Mouse (Mus musculus) T-helper 2 cell (primary cell): Measurements from ENCODE around the gene Osbpl9.

Source experiments
- in situ Hi-C: fragments of 300-600 bp; cut with MboI, MseI; formaldehyde crosslinking; loops from one replicate; pipeline ENCODE4 v1.15.1; 2025; ENCODE audit warnings: high pct_unique_total_duplicates

The Osbpl9 gene

DNA sequence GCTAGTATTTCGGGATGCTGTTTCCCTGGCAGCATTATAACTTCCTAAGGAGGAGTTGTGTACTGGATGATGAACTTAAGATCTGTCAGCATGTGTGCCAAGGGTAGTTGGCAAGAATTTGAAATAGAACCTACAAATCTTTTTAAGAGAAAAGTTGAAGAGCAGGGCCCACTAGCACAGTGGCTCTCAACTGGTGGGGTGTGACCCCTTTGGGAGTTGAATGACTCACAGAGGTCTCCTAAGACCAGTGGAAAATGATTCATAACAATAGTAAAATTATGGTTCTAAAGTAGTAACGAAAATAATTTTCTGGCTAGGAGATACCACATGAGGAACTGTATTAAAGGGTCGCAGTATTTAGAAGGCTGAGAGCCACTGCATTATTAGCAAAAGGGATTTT lies 67.1 kb downstream of the Osbpl9 start:
- in situ Hi-C loops = no loop called here

DNA sequence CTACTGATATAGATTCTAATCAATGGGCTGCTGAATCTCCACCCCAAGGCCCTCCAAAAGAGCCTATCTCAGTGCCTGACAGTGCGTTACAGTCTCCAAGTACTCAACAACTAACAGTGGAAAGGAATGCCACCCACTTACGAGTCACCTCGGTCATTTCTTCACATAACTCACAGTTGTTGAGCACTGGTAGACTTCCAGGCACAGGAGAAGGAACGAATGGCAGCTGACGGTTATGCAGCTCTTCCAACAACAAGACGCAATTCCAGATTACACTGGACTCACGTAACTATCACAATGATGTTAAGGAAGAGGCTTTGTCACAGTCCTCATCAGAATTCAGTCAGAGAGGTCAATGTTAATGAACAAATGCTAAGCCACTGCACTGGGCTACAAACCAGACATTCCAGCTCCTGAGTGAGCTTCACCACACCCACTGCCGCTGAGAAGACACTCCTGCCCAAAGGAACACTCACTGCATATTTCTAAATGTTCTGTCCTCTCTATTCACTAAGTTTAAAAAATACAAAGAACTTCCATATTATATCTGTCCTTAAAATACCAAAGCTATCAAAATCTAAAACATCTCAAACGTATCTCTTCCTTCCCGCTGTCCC lies 70.7 kb downstream of the Osbpl9 start:
- in situ Hi-C loops = no loop called here

DNA sequence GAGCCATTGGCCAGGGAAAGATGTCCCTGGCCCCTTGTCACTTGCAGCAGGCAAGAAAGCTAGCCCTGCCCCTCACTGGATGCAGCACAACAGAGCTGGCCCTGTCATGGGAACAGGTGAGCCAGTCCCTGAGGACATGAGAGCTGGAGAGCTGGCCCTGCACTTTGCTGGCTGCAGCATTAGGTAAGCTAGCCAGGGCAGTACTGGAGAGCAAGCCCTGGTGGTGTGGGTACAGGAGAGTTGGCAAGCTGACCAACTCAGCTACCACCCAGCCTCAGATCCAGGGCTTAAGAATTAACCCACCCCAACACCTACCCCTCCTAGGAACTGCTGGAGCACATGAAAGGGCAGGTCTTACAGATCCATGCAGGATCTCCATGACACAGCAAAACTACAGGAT lies 73.1 kb downstream of the Osbpl9 start:
- in situ Hi-C loops = no loop called here

DNA sequence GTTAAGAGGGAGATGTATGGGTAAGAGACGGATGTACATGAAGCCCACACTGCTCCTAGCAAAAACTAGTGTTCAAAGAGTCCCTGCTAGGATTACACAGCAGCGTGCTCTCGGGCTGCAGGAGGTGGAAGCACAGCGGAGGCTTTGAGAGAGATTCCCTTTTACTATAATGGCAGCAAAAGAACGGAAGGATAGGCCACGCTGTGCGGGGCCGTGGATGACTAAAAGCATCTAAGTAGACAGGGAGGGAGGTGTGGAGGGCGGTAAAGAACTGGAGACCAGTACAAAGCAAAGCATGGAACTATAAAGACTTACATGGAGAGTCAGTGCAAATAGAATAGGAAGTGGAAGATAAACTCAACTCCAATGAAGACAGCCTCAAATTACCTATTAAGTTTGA lies 74.1 kb downstream of the Osbpl9 start:
- in situ Hi-C loops = no loop called here

DNA sequence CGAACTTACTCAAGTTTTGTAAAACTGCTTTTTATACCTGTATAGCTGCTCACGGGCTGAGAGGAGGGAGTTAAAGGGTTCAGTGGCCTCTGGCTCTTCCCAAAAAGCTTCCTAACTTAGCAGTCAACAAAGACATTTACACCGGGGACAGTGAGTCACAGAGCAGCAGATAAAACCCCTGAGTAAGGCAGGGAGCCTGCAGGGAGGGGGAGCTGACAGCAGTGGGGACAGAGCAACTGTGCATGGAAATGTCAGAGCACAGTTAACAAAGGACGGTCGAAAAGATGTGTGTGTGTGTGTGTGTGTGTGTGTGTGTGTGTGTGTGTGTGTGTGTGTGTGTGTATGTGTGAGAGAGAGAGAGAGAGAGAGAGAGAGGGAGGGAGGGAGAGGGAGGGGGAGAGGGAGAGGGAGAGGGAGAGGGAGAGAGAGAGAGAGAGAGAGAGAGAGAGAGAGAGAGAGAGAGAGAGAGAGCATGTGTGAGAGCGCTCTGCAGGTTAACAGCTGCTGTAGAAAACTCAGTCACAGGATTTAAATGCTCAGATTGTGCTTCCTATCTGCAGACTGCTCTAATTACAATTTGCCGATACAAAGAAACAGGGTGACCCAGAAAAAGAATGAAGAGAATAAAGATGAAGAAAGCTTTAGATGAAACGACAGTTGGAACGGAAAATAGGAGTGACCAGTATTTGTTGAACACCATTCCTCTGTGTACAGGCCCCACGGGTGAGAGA lies 75.1 kb downstream of the Osbpl9 start:
- in situ Hi-C loops = no loop called here

GRCm38 (mm10) chr4:109125746-109126425 lies 76.2 kb downstream of the Osbpl9 start:
- in situ Hi-C loops = no loop called here

DNA sequence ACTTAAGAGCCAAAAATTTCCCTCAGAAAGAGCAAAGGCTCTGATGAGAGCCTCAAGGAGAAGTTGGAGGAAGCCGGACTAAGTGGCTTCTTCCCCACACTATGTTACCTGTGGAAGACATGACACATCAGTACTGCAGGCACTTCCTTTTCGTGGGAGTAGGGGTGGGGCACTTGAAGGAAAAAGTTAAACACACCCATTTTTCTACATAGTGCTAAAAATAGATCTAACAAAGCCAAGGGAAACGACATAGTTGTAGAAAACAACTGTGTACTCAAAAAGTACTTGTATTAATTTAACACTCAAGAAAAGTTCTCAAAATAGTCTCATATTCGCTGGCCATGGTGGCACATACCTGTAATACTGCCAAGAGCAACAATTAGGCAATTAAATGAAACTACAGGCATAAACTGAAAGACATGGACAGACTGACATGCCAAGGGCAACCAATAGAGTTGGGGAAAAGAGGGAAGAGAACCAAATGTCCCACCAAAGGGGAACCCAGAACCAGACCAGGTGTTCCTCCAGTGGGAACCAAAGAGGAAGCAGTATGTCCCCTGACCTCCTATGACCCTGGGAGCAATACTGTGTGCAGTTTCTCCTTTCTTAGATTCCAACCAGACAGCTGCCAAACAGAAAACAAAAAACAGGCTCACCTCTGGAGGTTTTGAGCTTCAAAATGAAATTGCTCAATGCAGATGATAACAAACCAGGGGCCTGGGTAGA lies 79.1 kb downstream of the Osbpl9 start:
- in situ Hi-C loops = no loop called here

GRCm38 (mm10) chr4:109120735-109121134 lies 81.3 kb downstream of the Osbpl9 start:
- in situ Hi-C loops = no loop called here

DNA sequence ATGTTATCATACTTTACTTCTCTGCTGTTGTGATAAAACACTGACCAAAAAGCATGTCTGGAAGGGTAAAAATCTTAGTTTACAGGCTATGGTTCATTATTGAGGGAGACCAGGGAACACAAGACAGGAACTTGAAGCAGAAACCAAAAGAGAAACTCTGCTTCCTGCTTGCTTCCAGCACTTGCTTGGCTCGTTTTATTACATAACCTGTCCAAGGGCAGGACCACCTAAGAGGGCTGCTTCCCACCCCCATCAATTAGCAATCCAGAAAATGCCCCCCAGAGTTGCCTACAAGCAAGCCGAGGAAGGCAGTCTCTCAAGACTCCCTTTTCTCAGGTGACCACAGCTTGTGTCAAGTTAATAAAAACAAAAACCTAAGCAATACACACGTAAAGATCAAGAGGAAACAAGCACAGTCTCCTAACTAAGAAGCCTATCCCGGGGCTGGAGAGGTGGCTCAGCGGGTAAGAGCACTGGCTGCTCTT lies 82.4 kb downstream of the Osbpl9 start:
- in situ Hi-C loops = no loop called here

DNA sequence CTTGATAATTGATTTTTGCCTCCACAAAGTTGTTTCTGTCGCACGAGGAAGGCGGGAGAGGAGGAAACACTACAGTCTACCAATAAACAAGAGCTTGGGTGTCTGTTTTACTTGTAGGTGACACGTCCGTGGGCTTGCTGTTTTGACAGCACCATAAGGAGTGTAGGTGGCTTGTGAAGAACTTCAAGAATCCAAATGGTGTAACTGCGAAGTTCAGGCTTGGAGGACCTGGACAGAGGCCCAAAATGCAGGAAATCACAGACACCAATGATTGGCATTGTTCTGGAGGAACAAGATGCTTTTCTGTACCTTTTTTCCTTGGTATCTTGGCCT lies 83.8 kb downstream of the Osbpl9 start:
- in situ Hi-C loops = no loop called here

- in situ Hi-C loops = no loop called here
Measured at GRCm38 (mm10) chr4:109117596-109118326, 84.3 kb downstream of the Osbpl9 start.

DNA sequence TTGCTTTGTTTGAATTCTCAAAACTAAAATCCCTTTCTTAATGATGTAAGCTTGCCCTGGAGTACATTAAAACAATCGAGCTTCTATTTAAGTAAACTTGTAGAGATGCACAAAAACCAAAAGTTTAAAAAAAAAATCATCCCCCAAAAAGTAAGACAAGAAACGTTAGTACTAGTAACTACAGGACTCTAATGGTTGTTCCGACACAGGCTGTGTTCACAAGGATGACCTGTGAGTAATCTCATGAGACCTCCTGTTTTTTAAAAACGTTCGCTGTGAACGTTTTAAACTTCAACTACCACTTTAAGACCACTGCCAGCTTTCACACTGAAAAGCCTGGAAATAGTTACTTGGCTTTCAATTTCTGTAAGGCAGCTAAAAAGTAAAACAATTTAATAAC lies 85.1 kb downstream of the Osbpl9 start:
- in situ Hi-C loops = no loop called here

DNA sequence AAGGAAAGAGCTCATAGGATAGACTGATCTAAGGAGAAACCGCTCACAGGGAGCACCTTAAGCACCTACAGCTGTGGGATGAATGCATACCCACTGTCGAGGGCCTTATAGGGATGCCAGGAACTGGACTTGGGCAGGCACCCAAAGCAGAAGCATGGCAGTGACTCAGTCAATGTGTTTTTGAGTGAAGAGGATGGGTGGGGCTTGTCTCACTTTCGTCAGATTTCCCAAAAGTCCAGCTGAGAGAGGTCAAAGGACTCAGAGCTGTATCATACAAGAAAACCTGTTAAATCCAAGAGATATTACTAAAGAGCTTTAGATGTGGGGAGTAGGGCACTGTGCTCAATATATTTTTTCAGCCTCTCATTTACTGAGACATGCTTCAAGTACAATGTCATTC lies 85.6 kb downstream of the Osbpl9 start:
- in situ Hi-C loops = no loop called here

- in situ Hi-C loops = no loop called here
Measured at GRCm38 (mm10) chr4:109115742-109116141, 86.3 kb downstream of the Osbpl9 start.

GRCm38 (mm10) chr4:109114308-109114707 lies 87.8 kb downstream of the Osbpl9 start:
- in situ Hi-C loops = no loop called here

- in situ Hi-C loops = no loop called here
Measured at GRCm38 (mm10) chr4:109112915-109113505, 89.1 kb downstream of the Osbpl9 start.

- in situ Hi-C loops = no loop called here
Measured at GRCm38 (mm10) chr4:109110978-109111377, 91.1 kb downstream of the Osbpl9 start.

- in situ Hi-C loops = no loop called here
Measured at GRCm38 (mm10) chr4:109109686-109110085, 92.4 kb downstream of the Osbpl9 start.

GRCm38 (mm10) chr4:109109012-109109411 lies 93.1 kb downstream of the Osbpl9 start:
- in situ Hi-C loops = no loop called here

GRCm38 (mm10) chr4:109106594-109106993 lies 95.5 kb downstream of the Osbpl9 start:
- in situ Hi-C loops = no loop called here

DNA sequence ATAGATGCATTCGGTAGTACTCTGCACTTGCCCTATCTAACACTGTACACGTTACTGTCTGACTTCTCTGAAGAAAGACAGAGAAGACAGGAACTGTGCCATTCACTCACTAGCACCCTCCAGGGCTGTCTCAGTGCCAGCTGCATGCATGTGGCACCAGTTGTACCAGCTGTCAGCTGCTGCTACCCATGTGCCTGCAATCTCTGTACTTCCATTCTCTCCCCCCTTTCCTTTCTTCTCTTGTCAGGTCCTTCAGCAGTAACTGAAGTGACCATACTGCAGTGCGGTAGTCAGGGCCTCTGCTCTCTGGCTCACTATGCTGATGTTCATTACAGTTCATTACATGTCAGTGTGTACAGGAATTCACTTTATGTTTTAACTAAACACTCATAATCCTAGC lies 96.0 kb downstream of the Osbpl9 start:
- in situ Hi-C loops = no loop called here
